Mouse (Mus musculus): ENCODE data around the gene Gm4884.
"Not testable (repeated sequence)": the region's sequence is repeated elsewhere in the genome, so short reads cannot be mapped to it uniquely, and the experiment has no call there.

Gene Gm4884

GRCm38 (mm10) chr7:41032419-41032818 lies at the start of gene Gm4884:
Gm4884 (plus strand) TSS chr7:41032719.
- not testable (repeated sequence) for DNase-seq

DNA sequence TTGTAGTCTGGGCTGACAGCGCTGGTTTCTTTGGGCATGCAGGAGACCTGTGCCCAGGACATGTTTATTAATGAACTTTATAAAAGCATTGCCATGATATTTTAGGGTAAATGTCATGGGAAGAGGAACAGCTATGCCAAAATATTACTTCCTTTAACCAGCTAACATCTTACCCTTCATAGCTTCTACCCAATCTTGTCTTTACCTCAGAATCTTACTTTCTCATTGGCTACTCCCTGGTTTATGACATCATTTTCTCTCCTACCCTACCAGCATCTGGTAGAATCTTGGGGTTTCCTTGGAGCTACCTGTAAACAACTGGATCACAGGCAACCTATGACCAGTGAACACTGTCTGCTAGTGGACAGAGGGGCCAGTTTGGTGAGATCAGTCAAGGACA lies 45.3 kb upstream of the Gm4884 start, which contains the start of gene 4930433I11Rik:
TSS of gene 4930433I11Rik (plus strand) at position 301 of the 400 bp plus-strand sequence.
- no peak for DNase-seq

DNA sequence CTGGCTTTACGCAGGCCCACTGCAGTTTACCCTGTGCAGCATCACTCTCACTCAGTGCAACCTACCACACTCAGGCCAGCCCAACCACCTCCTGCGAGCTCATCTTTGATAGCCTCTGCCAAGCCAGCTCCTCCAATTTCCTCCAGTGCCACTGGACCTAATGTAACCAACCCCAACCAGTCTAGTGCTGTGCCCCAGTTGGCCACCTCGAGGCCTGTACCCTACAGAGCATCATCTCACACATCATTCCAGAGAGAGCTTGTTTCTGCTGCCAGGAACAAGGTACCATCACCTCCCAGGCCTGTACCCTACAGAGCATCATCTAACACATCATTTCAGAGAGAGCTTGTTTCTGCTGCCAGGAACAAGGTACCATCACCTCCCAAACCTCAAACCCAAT lies 11.5 kb downstream of the Gm4884 start:
- DNase-seq, result not testable (repeated sequence)
